Mouse (Mus musculus) small intestine, adult 2 months (tissue): Measurements from ENCODE around the gene Laptm4a. TPM values are rescaled to one million over a fixed set of nuclear protein-coding genes. Genes with fewer than 3 reads are reported as not detected.

ENCODE experiments used
- H3K27ac ChIP-seq: fragments of 200-500 bp; 2 replicates; pipeline ENCODE4 v1.5.1; 2012; ENCODE audit warnings: low read depth, low read length, control low read depth, inconsistent platforms; ENCODE audit not compliant: insufficient read depth
- H3K27me3 ChIP-seq: fragments of 200-500 bp; 2 replicates; pipeline ENCODE4 v1.6.1; 2012; ENCODE audit warnings: mild to moderate bottlenecking, moderate library complexity, low read length, inconsistent platforms; ENCODE audit not compliant: control insufficient read depth, insufficient read depth
- H3K36me3 ChIP-seq: fragments of 200-500 bp; 2 replicates; pipeline ENCODE4 v1.6.1; 2012; ENCODE audit warnings: mild to moderate bottlenecking, low read length, control low read depth, inconsistent platforms; ENCODE audit not compliant: control insufficient read depth, insufficient read depth
- H3K4me1 ChIP-seq: fragments of 200-500 bp; 2 replicates; pipeline ENCODE4 v1.6.1; 2012; ENCODE audit warnings: low read length, inconsistent platforms, mixed read lengths; ENCODE audit not compliant: control insufficient read depth, insufficient read depth, insufficient read length
- H3K4me3 ChIP-seq: fragments of 200-500 bp; 2 replicates; pipeline ENCODE4 v1.5.1; 2012; ENCODE audit warnings: low read depth, mild to moderate bottlenecking, control low read depth, inconsistent platforms, low read length, moderate library complexity
- CTCF ChIP-seq: fragments of 200-500 bp; IDR thresholded peaks from 2 replicates; pipeline ENCODE4 v1.5.1; 2012; ENCODE audit warnings: low read depth, mild to moderate bottlenecking, control low read depth, inconsistent platforms, low read length, moderate library complexity, mixed read lengths; ENCODE audit not compliant: insufficient replicate concordance, insufficient read length; ENCODE audit errors: extremely low read depth
- POLR2A ChIP-seq: fragments of 200-500 bp; IDR thresholded peaks from 2 replicates; pipeline ENCODE4 v1.6.1; 2012; ENCODE audit warnings: low read depth, mild to moderate bottlenecking, control low read depth, inconsistent platforms, low read length, moderate library complexity
- WGBS: fragments of 180-500 bp; shearing (Covaris S2); methylation state at CpG from one replicate; pipeline ENCODE4 v1.1.7; 2018; 5-methylcytosine and 5-hydroxymethylcytosine counted together
- polyA plus RNA-seq: library from polyadenylated mRNA; depleted of rRNA; stranded (reverse); fragments of >200 nt; gene quantifications from 2 replicates; pipeline ENCODE4 v1.2.3, GENCODE M21; 2012; rRNA removed

The Laptm4a gene
- 49.6 and 72.5 TPM in 2 replicates for polyA plus RNA-seq

GRCm38 (mm10) chr12:8921394-8922368 lies at the start of gene Laptm4a:
TSS of gene Laptm4a (plus strand) at chr12:8921664.
- WGBS = under 1% methylated on average over 73 of the region's 73 CpGs
- no peaks in the 10 kb centered on the region for H3K27me3 ChIP-seq
- H3K4me3 ChIP-seq = peak within 1 kb of the TSS; percentile 91
- H3K4me1 ChIP-seq = peaks cover 2% of the 10 kb centered on the region; the same call in 1 of the 2 replicates
- TF ChIP-seq CTCF (no peak), POLR2A (peak; percentile 95)
- peaks cover 4% of the 10 kb centered on the region; the same call in 1 of the 2 replicates for H3K36me3 ChIP-seq
- H3K27ac ChIP-seq = peak within 1 kb of the TSS; percentile 98

GRCm38 (mm10) chr12:8875583-8875982 lies 45.9 kb upstream of the Laptm4a start:
- WGBS = 63% methylated on average over 9 of the region's 9 CpGs
- Histone ChIP-seq H3K27me3 (no peaks in the 10 kb centered on the region), H3K4me3 (no peak overlapping the region), H3K27ac (peak overlapping the region; percentile 80; the same call in 1 of the 2 replicates), H3K4me1 (peaks cover 30% of the 10 kb centered on the region; the same call in 1 of the 2 replicates), H3K36me3 (no peaks in the 10 kb centered on the region)
- TF ChIP-seq POLR2A (no peak), CTCF (no peak)

DNA sequence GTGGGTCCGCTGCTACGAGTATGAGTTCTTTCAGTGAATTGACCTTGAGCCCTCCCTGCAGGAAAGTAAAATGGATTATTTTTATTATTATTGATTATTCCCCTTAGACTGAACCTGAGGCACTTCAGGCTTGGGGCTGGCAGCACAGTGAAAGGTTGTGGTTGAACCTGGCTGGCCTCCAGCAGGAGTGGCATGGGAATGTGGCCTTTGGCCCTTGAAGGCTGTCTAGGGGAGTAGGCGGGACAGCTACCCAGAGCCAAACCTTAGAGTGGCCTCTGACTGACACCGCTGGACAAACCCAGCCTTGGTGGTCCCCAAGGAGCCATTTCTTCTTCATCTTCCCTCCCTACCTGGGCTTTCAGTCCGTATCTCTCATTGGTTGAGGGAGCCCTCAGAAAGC lies 44.6 kb upstream of the Laptm4a start:
- 28% methylated on average over 5 of the region's 5 CpGs for WGBS
- peak overlapping the region; percentile 89 for H3K27ac ChIP-seq
- H3K4me3 ChIP-seq = no peak overlapping the region
- no peak for TF ChIP-seq POLR2A
- TF ChIP-seq CTCF = no peak
- H3K4me1 ChIP-seq = peaks cover 32% of the 10 kb centered on the region; the same call in 1 of the 2 replicates
- no peaks in the 10 kb centered on the region for H3K27me3 ChIP-seq
- no peaks in the 10 kb centered on the region for H3K36me3 ChIP-seq

GRCm38 (mm10) chr12:8877413-8877812 lies 44.1 kb upstream of the Laptm4a start:
- no peak overlapping the region for H3K4me3 ChIP-seq
- TF ChIP-seq CTCF (no peak), POLR2A (no peak)
- H3K4me1 ChIP-seq = peaks cover 29% of the 10 kb centered on the region; the same call in 1 of the 2 replicates
- H3K27ac ChIP-seq = peak overlapping the region; percentile 89
- WGBS = 36% methylated on average over 6 of the region's 6 CpGs
- no peaks in the 10 kb centered on the region for H3K36me3 ChIP-seq
- H3K27me3 ChIP-seq = no peaks in the 10 kb centered on the region

GRCm38 (mm10) chr12:8878752-8879151 lies 42.7 kb upstream of the Laptm4a start:
- H3K27ac ChIP-seq = no peak overlapping the region
- no peak for TF ChIP-seq CTCF
- no peak for TF ChIP-seq POLR2A
- WGBS = 92% methylated on average over 2 of the region's 2 CpGs
- no peaks in the 10 kb centered on the region for H3K27me3 ChIP-seq
- H3K4me3 ChIP-seq = no peak overlapping the region
- H3K36me3 ChIP-seq = no peaks in the 10 kb centered on the region
- peaks cover 33% of the 10 kb centered on the region for H3K4me1 ChIP-seq

GRCm38 (mm10) chr12:8879389-8879788 lies 42.1 kb upstream of the Laptm4a start:
- Histone ChIP-seq H3K4me3 (no peak overlapping the region), H3K27ac (no peak overlapping the region), H3K27me3 (no peaks in the 10 kb centered on the region), H3K4me1 (peaks cover 33% of the 10 kb centered on the region), H3K36me3 (no peaks in the 10 kb centered on the region)
- 64% methylated on average over 6 of the region's 6 CpGs for WGBS
- no peak for TF ChIP-seq POLR2A
- no peak for TF ChIP-seq CTCF

DNA sequence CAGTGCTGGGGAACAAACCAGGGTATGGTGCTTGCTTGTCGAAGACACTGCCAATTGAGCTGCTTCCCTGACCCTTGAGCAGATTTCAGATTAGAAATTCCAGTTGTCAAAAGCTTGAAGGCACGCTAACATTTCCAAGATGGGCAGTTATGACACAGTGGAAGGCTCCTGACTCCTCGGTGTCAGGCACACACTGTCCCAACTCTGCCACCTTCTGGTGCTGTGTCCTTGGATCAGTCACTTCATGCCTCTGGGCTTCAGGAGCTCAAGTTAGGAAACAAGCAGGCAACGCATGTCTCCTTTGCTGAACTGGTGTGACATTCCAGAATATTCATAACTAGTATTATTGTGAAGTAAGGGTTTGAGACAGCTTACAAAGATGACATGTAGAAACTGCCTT lies 39.7 kb upstream of the Laptm4a start:
- Histone ChIP-seq H3K4me1 (peaks cover 28% of the 10 kb centered on the region), H3K27ac (peak overlapping the region; percentile 90), H3K27me3 (no peaks in the 10 kb centered on the region), H3K36me3 (no peaks in the 10 kb centered on the region), H3K4me3 (no peak overlapping the region)
- 13% methylated on average over 4 of the region's 4 CpGs for WGBS
- TF ChIP-seq POLR2A (no peak), CTCF (peak; percentile 75; the same call in 1 of the 2 replicates)
